Mouse (Mus musculus): ENCODE measurements around the gene Paxx.
A peak's percentile ranks its signal among the peaks of the same experiment; 100 is the strongest.

The Paxx gene

GRCm38 (mm10) chr2:25460551-25461309, at the start of gene Paxx:
Gene Paxx, minus strand, starts transcription at chr2:25461094.
- peak; percentile 89 to 90 for DNase-seq (ENCODE audit: low spot score in 2 of 2)

DNA sequence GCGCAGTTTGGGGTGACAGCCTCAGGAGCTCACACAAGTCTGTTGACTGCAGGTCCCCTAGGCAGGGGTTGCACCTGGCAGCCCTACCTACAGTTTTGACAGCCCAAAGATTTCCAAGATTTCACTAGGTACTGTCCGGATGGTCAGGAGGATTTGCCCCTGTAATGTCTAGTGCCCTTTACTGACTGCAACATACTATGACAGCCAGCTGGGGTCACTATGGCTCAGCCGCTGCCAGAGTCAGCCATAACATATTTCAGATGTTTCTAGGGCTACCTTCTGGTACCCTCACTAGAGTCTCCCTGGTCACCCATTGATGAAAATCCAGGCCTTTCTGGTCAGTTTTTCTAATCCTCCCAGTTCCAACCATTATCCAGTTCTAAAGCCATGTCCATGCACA, 49.0 kb upstream of the Paxx start:
- no peak for DNase-seq (ENCODE audit: low spot score in 2 of 2)

GRCm38 (mm10) chr2:25506964-25507363, 46.1 kb upstream of the Paxx start:
- DNase-seq (ENCODE audit: low spot score in 2 of 2) = no peak

DNA sequence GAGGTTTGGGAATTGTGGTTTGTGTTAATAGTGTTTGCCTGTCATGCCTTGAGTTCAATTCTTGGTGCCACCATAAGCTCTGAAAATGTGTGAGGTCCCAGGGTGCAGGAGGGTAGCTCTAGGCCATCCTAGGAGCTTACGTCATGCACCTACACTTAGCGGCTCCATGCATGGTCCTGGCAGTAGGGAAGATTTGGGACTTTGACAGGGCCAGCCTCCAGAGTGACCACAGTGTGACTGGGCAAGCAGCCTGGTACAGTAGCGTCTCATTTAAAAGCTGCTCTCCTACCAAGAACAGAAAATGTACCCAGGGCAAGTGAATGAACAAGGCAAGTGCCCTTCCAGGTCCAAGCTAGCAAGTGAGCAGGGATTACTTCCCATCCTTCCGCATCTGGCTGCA, 45.0 kb upstream of the Paxx start:
- DNase-seq (ENCODE audit: low spot score in 2 of 2) = no peak

DNA sequence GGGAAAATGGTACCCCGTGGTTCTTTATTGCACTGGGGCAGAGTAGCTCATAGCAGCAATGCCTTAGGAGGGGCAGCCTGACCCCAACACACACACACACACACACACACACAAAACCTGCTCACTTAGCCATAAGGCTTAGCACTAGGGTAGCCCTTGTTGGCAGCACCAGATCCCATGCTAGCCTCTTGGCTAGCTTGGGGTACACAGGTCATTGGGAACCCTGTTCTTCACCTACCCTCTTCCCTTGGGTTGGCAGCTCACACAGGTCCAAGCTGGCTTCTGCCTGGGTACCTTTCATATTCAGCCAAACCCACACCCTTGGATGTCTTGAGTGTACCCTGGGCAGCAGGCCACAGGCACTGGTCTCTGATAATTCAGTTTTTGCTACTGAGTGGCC, 44.1 kb upstream of the Paxx start:
- no peak for DNase-seq (ENCODE audit: low spot score in 2 of 2)

- no peak for DNase-seq (ENCODE audit: low spot score in 2 of 2)
Observed at GRCm38 (mm10) chr2:25504538-25504937, 43.6 kb upstream of the Paxx start.

- no peak for DNase-seq (ENCODE audit: low spot score in 2 of 2)
Observed at GRCm38 (mm10) chr2:25502726-25503125, 41.8 kb upstream of the Paxx start.

DNA sequence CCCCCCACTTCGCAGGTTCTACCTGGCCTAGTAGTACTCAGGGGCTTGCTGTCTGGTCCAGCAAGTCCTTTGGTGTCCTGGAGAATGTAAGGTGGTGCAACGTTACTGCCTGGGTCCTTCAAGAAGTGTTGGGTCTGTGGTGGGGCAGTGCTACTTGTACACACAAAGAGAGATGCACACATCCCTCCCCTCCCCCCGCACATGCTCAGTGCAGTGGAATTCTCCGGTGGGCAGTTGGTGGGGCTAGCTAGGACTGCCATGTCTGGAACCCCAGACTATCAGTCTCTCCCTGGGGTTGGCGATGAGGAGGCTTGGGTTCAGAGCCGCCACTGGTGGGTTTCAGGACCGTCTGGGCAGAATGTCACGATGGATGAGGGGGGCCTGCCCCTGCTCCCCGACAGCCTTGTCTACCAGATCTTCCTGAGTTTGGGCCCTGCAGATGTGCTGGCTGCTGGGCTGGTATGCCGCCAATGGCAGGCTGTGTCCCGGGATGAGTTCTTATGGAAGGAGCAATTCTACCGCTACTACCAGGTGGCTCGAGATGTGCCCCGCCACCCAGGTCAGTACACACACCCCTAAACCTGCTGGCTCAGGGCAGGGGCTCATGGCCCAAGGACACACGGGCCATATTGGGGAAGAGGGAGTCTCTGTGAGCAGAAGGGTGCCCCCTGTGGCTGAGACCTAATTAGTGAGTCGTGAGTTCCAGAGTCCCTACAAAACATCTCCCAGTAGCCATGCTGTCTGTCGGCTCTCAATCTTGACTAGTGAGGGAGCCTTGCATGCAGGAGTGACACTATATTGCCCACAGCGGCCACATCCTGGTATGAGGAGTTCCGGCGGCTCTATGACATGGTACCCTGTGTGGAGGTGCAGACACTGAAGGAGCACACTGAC, 40.9 kb upstream of the Paxx start, which contains the start of gene C8g:
Gene C8g, minus strand, starts transcription at position 127 of the 894 bp plus-strand sequence.
- DNase-seq (ENCODE audit: low spot score in 2 of 2) = peak in 1 of 2 experiments; percentile 39

DNA sequence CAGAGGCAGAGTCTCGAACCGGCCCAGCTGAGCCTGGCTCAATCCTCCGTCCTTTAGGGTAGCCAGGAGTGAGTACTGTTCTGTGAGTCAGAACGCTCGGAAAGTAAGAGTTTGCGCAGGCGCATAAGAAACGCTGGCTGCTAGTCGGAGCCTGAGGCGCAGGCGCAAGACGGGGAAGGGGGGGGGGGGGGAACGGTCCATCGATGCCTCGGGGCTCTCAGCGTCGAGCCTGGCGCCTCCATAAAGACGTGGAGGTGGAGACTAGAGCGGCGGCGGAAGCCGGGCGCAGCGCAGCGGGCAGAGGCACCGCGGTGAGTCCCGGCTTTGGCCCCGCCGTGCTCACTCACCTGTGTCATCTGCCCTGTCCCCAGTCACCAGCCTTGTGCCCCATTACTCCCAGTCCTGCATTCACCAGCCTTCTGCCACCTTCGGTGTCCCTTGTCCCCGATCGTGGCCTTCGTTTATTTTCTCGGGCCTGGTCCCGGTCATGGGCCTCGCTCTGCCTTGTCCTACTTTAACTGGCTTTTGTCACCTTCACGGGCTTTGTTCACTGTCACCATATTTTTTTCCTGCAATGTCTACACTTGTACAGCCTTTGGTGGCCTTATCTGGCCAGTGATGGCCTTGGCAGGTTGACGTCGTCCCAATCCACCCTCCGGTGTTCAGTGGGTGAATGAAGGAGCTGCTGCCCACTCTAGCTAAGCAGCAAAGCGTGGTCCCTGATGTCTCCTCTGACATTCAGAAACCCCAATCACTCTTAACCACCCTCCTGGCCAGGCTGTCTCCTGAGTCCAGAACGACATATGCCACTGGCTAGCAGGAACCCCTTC, 39.9 kb upstream of the Paxx start, which contains the start of gene Fbxw5:
Gene Fbxw5, plus strand, starts transcription at position 175 of the 830 bp plus-strand sequence.
- DNase-seq (ENCODE audit: low spot score in 2 of 2) = peak; percentile 67 to 77

DNA sequence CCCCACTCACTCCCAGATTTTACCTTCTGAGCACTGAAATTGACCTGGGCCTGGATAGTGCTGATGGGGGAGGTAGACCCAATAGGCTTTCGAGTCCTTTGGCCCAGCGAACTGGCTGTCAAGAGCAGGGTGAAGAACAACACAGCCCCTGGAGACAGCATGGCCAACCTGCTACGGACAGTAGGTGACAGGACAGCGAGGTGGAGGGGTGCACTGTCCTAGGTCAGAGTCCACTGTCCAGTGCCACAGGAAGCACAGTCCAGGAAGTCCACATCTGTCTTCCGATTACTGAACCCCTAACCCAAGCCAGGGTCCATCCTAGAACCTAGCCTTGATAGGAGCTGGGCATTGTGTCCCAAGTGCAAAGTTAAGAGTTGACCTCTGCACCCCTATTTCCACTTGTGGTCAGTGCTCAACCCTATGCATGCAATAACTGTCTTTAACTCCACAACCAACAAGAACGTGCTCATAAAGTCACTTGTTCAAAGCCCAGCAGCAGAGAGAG, 39.2 kb upstream of the Paxx start:
- DNase-seq (ENCODE audit: low spot score in 2 of 2) = no peak

DNA sequence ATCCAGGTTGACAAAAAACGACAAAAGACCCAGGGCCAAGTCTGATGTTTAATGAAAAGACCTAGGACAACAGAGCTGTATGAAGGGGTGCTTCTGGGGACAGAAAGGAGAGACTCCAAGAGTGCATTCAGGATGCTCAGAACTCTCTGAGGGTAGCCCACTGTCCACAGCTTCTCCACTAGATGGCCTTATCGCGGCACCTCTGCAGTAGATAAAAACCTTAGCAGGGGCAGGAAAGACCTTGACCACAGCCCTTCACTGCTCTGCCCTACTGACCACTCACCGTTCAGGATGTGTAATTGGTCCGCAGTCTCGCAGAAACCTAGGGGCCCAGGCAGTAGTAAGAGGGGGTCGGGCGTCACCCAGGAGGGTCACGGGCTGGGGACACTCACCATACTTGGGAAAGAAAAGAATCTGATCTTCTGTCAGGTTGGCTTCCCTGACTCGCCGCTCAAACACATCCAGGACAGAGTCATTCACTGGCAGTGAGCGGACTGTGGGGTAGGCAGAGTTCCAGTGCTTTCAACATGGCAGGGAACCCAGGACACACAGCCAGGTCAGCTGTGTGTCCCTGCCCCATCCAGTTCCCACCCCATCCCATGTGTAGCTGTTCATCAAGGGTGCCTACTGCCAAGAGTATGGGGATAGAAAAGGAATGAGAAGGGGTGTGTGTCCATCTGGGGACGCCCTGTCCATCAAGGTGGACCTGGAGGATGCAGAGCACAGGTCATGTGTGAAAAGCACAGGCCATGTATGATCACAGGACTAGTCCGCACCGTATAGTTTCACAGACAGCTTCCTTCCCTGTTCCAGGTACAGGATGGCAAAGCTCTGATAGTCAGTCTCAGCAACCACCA, 38.0 kb upstream of the Paxx start:
- DNase-seq (ENCODE audit: low spot score in 2 of 2) = no peak

- DNase-seq (ENCODE audit: low spot score in 2 of 2) = no peak
Observed at GRCm38 (mm10) chr2:25497846-25498575, 37.1 kb upstream of the Paxx start.

- no peak for DNase-seq (ENCODE audit: low spot score in 2 of 2)
Observed at GRCm38 (mm10) chr2:25496462-25496861, 35.6 kb upstream of the Paxx start.

- DNase-seq (ENCODE audit: low spot score in 2 of 2) = no peak
Observed at GRCm38 (mm10) chr2:25493476-25493961, 32.6 kb upstream of the Paxx start, which contains the start of gene Lcn12. Gene Lcn12, minus strand, starts transcription at chr2:25493911.

- DNase-seq (ENCODE audit: low spot score in 2 of 2) = no peak
Observed at GRCm38 (mm10) chr2:25492988-25493387, 32.1 kb upstream of the Paxx start.

GRCm38 (mm10) chr2:25488671-25489068, 27.8 kb upstream of the Paxx start:
- DNase-seq (ENCODE audit: low spot score in 2 of 2) = no peak

- DNase-seq (ENCODE audit: low spot score in 2 of 2) = no peak
Observed at GRCm38 (mm10) chr2:25487965-25488670, 27.2 kb upstream of the Paxx start.

DNA sequence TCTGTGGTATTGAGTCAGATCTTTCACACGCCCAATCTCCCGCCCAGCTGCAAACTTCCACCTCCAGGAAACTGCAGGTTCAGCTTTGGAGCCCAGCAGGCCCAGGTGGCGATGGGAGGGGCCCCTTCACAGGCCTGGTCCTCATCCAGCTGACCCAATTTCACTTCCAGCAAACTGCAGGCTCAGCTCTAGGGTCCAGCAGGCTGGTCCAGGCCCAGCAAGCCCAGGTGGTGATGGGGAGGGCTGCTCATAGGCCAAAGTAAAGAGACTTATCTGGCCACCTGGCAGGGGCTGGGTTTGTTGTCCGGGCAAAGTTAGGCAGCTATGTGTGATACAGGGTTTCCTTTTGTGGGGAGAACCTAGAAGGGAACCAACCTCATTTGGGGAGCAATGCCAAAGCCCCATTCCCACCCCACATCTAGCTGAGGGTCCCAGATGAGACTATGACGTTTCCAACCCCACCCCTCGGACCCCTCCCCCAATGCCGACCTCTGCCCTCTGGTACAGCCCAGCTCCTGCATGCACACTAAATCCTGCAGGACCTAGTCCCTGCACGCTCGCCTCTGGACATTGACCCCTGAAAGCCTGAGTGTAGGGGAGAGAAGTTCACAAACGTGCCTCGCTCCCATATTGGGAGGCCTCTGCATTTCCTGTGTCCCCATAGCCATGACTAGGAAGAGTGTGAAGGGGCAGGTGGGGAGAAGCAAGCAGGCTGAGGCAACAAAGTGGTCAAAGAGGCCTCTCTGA, 24.2 kb upstream of the Paxx start:
- no peak for DNase-seq (ENCODE audit: low spot score in 2 of 2)
